Mouse (Mus musculus): ENCODE data around the gene Ahsg. TPM values are rescaled to one million over a fixed set of nuclear protein-coding genes. Genes with fewer than 3 reads are reported as not detected.
"Not testable (repeated sequence)": the region's sequence is repeated elsewhere in the genome, so short reads cannot be mapped to it uniquely, and the experiment has no call there.

The Ahsg gene
- total RNA-seq, 2 experiments from 2014 or later: 0.49 to 16.1 TPM

GRCm38 (mm10) chr16:22941825-22942476, 50.9 kb downstream of the Ahsg start:
- not testable (repeated sequence) for DNase-seq

- DNase-seq: no peak
Observed at GRCm38 (mm10) chr16:22947371-22947770, 56.3 kb downstream of the Ahsg start.

Other genes with a start within 250 kb of the Ahsg start
- under 1 TPM; 0.82 to 0.88 TPM for gene Dgkg, start 234.1 kb upstream of the Ahsg start, total RNA-seq (2021)
- gene Crygs, start 79.7 kb upstream of the Ahsg start, total RNA-seq (2021): not detected
- 1 to 10 TPM; 8.5 to 8.6 TPM for gene Tbccd1, start 33.6 kb upstream of the Ahsg start, total RNA-seq (2021)
- gene Dnajb11, start 33.4 kb upstream of the Ahsg start, total RNA-seq (2021): 10 to 100 TPM; 39.5 to 43.3 TPM
- under 1 TPM in 1 of 2 experiments, not detected in 1; 0.54 TPM for gene Fetub, start 27.1 kb downstream of the Ahsg start, total RNA-seq (2021)
- under 1 TPM in 1 of 2 experiments, not detected in 1; 0.34 TPM for gene Hrg, start 59.8 kb downstream of the Ahsg start, total RNA-seq (2021)
- under 1 TPM in 1 of 2 experiments, not detected in 1; 0.32 TPM for gene Kng2, start 138.2 kb downstream of the Ahsg start, total RNA-seq (2021)
- gene Kng1, start 166.6 kb downstream of the Ahsg start, total RNA-seq (2021): 1 to 10 TPM in 1 of 2 experiments, not detected in 1; 1.7 TPM
- 100 to 1,000 TPM; 272 to 309 TPM for gene Eif4a2, start 216.2 kb downstream of the Ahsg start, total RNA-seq (2021)
- gene Rfc4, start 236.5 kb downstream of the Ahsg start, total RNA-seq (2021): 1 to 10 TPM; 7.4 to 8.2 TPM